Mouse (Mus musculus): Measurements from ENCODE around the gene Hoxb4.

Gene Hoxb4

GRCm38 (mm10) chr11:96352691-96353521, 34.8 kb downstream of the Hoxb4 start:
- peak; percentile 59 for DNase-seq

- no peak for DNase-seq
Observed at GRCm38 (mm10) chr11:96353522-96353841, 35.4 kb downstream of the Hoxb4 start.

- DNase-seq, result no peak
Observed at GRCm38 (mm10) chr11:96353939-96354338, 35.9 kb downstream of the Hoxb4 start.

DNA sequence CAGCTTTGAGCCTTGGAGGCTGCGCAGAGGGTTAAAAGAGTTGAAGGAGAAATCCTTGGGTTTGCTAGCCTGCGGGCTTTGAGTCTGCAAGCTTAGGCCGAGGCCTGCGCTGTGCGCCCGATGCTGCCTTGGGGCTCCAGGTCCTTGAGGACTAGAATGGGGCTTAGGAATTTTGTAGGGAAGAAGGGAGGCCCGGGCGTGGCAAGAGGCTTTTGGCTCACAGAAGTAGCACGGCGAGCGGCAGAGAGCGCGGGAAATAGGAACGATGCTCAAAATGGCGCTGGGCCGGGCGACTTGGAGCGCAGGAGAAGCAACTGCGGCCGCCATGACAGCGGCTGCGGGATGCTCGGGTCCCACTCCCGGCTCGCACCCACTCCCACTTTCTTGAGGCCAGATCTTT, 36.3 kb downstream of the Hoxb4 start:
- DNase-seq, result no peak

- DNase-seq, result no peak
Observed at GRCm38 (mm10) chr11:96354801-96355311, 36.8 kb downstream of the Hoxb4 start.

GRCm38 (mm10) chr11:96363807-96364206, 45.7 kb downstream of the Hoxb4 start:
- no peak for DNase-seq

GRCm38 (mm10) chr11:96365441-96366091, 47.5 kb downstream of the Hoxb4 start, which contains the start of gene Hoxb1:
Gene Hoxb1, plus strand, starts transcription at chr11:96365752.
- DNase-seq, result no peak

- DNase-seq, result peak; percentile 19
Observed at GRCm38 (mm10) chr11:96366092-96367041, 48.3 kb downstream of the Hoxb4 start.

DNA sequence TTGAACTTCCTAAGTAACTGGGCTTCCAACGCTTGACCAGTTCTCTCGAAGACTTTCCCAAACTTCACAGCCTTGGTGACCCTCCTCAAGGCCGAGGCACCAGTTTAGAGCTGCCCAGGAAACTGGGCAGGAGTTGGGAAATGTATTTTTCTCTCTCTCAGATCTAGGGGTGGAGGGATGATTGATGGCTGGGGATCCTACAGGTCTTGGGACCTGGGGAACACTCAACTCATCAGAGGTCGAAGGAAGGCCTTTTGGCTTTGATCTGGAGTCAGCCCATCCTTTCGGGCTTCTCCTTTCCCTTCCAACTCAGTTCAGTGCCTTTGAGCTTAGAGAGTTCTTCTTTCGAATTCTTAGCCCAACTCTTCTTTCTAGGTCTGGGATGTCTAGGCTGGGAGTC, 49.1 kb downstream of the Hoxb4 start:
- no peak for DNase-seq

- DNase-seq, result no peak
Observed at GRCm38 (mm10) chr11:96368686-96369085, 50.6 kb downstream of the Hoxb4 start.

DNA sequence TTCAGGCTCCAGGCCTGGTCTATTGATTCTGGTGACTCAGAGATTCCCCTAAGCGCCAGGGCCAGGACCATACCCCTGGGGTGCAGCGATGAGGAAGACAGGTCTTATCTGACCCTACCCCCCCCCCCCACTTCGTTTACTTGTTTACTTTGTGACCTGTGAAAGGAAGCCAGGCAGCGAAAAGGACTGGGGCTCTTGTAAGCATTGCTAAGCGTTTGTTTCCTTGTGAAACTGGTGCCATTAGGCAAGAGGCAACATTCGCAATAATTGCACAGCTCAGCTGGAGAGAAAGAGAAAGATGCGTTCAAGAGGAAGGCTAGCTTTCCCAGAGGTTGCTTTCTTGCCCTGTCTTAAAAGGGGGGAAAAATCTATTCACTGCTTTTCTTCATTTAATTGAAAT, 51.1 kb downstream of the Hoxb4 start:
- DNase-seq, result no peak
